Mouse (Mus musculus) cerebellum, postnatal 36 days (tissue): ENCODE results near the gene Cdyl2.

ENCODE experiments used
- DNase-seq, 2 experiments: peaks; one replicate each; pipeline ENCODE4 v3.0.0; 2021 to 2022; ENCODE audit warnings: mixed read lengths in 2 of 2

Cdyl2 gene

DNA sequence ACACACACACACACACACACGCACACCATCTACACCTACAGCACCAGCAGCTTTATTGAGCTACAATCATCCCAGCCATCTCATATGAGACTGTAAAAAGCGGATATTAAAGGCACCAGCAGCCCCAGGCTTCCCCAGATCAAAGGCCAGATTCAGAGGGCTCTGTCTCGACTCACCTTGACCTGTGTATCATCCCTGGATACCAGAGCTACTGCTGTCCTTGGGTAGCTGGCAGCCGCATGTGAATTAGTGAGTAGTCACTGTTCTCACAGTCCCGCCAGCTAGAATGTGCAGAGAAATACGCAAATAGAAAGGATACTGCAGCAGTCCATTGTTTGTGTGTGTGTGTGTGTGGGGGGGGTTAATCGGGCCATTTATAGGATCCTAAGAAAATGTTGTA is 204.1 kb downstream of the Cdyl2 start:
- DNase-seq = no peak

DNA sequence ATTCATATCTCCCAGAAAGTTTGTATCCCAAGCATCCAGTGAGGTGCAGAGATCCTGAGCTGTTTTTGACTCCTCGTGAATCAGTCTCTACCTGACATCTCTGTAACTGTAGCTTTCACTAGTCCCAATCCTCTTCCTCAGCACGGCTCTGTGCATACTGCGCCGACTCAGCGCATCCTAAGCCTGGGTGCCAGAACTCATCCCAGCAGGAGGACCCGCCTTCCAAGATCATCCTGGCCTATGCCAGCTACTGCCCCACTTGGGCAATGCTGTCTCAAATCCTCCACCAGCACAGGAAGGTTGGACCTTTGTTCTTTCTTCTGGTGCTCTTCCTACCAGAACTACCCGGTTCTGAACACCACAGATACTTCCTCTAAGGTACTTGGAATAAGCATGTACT is 207.9 kb downstream of the Cdyl2 start:
- peak; percentile 67 to 71 for DNase-seq
